Mouse (Mus musculus) thymus, adult 2 months (tissue): ENCODE data around the gene Tomt.

Source experiments
- CTCF ChIP-seq: fragments of 200-500 bp; IDR thresholded peaks from 2 replicates; pipeline ENCODE4 v1.5.1; 2012; ENCODE audit warnings: mild to moderate bottlenecking, control low read depth, low read length, moderate library complexity, borderline replicate concordance; ENCODE audit not compliant: control insufficient read depth, poor library complexity, insufficient read depth; ENCODE audit errors: extremely low read depth
- POLR2A ChIP-seq: fragments of 200-500 bp; IDR thresholded peaks from 2 replicates; pipeline ENCODE4 v1.6.1; 2012; ENCODE audit warnings: mild to moderate bottlenecking, low read length, control low read depth, moderate library complexity; ENCODE audit not compliant: control insufficient read depth, poor library complexity, insufficient read depth; ENCODE audit errors: extremely low read depth

DNA sequence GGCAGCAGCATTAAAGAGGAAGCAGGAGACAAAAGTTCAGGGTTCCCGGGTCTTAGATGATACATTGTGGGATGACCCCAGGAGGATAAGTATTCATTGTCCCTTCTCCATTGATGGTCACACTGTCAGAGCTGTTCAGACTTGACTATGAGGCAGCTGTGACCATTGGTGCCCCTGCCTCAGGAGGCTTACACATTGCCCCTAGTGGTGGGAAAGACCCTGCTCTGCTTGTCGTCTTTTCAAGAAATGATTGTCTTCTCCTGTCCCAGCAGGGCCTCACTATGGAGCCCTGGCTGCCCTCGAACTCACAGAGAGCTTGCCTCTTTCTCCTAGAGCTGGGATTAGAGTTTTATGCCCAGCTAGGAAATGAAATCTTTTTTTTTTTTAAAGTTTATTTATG lies 5.8 kb upstream of the Tomt start:
- TF ChIP-seq CTCF (no peak), POLR2A (no peak)
